Mouse (Mus musculus) thymus, adult 2 months (tissue): ENCODE data around the gene Ctsl. TPM values are rescaled to one million over a fixed set of nuclear protein-coding genes. Genes with fewer than 3 reads are reported as not detected.

Source experiments
- DNase-seq: peaks from one replicate; pipeline ENCODE4 v3.0.0; 2021
- H3K27ac ChIP-seq: fragments of 200-500 bp; 2 replicates; pipeline ENCODE4 v1.5.1; 2012; ENCODE audit warnings: low read length, control low read depth; ENCODE audit not compliant: control insufficient read depth, insufficient read depth
- H3K27me3 ChIP-seq: fragments of 200-500 bp; 2 replicates; pipeline ENCODE4 v1.6.1; 2012; ENCODE audit warnings: mild to moderate bottlenecking, low read length, moderate library complexity, mixed read lengths; ENCODE audit not compliant: control insufficient read depth, insufficient read depth
- H3K36me3 ChIP-seq: fragments of 200-500 bp; 2 replicates; pipeline ENCODE4 v1.6.1; 2012; ENCODE audit warnings: mild to moderate bottlenecking, low read length, moderate library complexity; ENCODE audit not compliant: control insufficient read depth, insufficient read depth
- H3K4me1 ChIP-seq: fragments of 200-500 bp; replicated peaks from 2 replicates; pipeline ENCODE4 v1.6.1; 2012; ENCODE audit warnings: low read length; ENCODE audit not compliant: control insufficient read depth, insufficient read depth
- H3K4me3 ChIP-seq: fragments of 200-500 bp; 2 replicates; pipeline ENCODE4 v1.5.1; 2012; ENCODE audit warnings: mild to moderate bottlenecking, low read length, control low read depth, moderate library complexity; ENCODE audit not compliant: control insufficient read depth, insufficient read depth
- CTCF ChIP-seq: fragments of 200-500 bp; IDR thresholded peaks from 2 replicates; pipeline ENCODE4 v1.5.1; 2012; ENCODE audit warnings: mild to moderate bottlenecking, control low read depth, low read length, moderate library complexity, borderline replicate concordance; ENCODE audit not compliant: control insufficient read depth, poor library complexity, insufficient read depth; ENCODE audit errors: extremely low read depth
- POLR2A ChIP-seq: fragments of 200-500 bp; IDR thresholded peaks from 2 replicates; pipeline ENCODE4 v1.6.1; 2012; ENCODE audit warnings: mild to moderate bottlenecking, low read length, control low read depth, moderate library complexity; ENCODE audit not compliant: control insufficient read depth, poor library complexity, insufficient read depth; ENCODE audit errors: extremely low read depth
- WGBS: fragments of 180-500 bp; shearing (Covaris S2); methylation state at CpG from one replicate; pipeline ENCODE4 v1.1.7; 2018; 5-methylcytosine and 5-hydroxymethylcytosine counted together
- polyA plus RNA-seq: library from polyadenylated mRNA; depleted of rRNA; stranded (reverse); fragments of >200 nt; gene quantifications from 2 replicates; pipeline ENCODE4 v1.2.3, GENCODE M21; 2012

Gene Ctsl
- polyA plus RNA-seq, 1 experiment = 586 TPM

GRCm38 (mm10) chr13:64399906-64400305 is 29.2 kb upstream of the Ctsl start:
- Histone ChIP-seq H3K27me3 (no peaks in the 10 kb centered on the region), H3K36me3 (no peaks in the 10 kb centered on the region), H3K4me3 (no peak overlapping the region), H3K4me1 (peaks cover 5% of the 10 kb centered on the region), H3K27ac (no peak overlapping the region)
- no peak for TF ChIP-seq CTCF
- TF ChIP-seq POLR2A = no peak
- 80% methylated on average over 3 of the region's 3 CpGs for WGBS
- DNase-seq = no peak

GRCm38 (mm10) chr13:64398065-64398464 is 27.4 kb upstream of the Ctsl start:
- TF ChIP-seq CTCF = no peak
- TF ChIP-seq POLR2A = no peak
- 95% methylated on average over 1 of the region's 1 CpGs for WGBS
- no peak overlapping the region for H3K27ac ChIP-seq

GRCm38 (mm10) chr13:64396979-64397378 is 26.3 kb upstream of the Ctsl start:
- no peak for TF ChIP-seq CTCF
- no peak for TF ChIP-seq POLR2A
- WGBS = 82% methylated on average over 8 of the region's 8 CpGs
- no peaks in the 10 kb centered on the region for H3K36me3 ChIP-seq
- no peaks in the 10 kb centered on the region for H3K27me3 ChIP-seq
- no peak overlapping the region for H3K27ac ChIP-seq
- H3K4me1 ChIP-seq = peaks cover 2% of the 10 kb centered on the region; the same call in 1 of the 2 replicates
- no peak overlapping the region for H3K4me3 ChIP-seq
- no peak for DNase-seq

More at GRCm38 (mm10) chr13:64398065-64398464, 27.4 kb upstream of the Ctsl start:
- Histone ChIP-seq H3K27me3 (no peaks in the 10 kb centered on the region), H3K4me1 (peaks cover 3% of the 10 kb centered on the region; the same call in 1 of the 2 replicates), H3K36me3 (no peaks in the 10 kb centered on the region), H3K4me3 (no peak overlapping the region)
- no peak for DNase-seq

- Histone ChIP-seq H3K27me3 (no peaks in the 10 kb centered on the region), H3K4me3 (no peak overlapping the region), H3K36me3 (no peaks in the 10 kb centered on the region), H3K27ac (no peak overlapping the region), H3K4me1 (no peaks in the 10 kb centered on the region)
- 86% methylated on average over 4 of the region's 4 CpGs for WGBS
- no peak for DNase-seq
- no peak for TF ChIP-seq CTCF
- TF ChIP-seq POLR2A = no peak
These were observed 17.7 kb upstream of the Ctsl start for GRCm38 (mm10) chr13:64388415-64388814.

GRCm38 (mm10) chr13:64386048-64386447 is 15.4 kb upstream of the Ctsl start:
- WGBS = 61% methylated on average over 2 of the region's 2 CpGs
- H3K36me3 ChIP-seq = no peaks in the 10 kb centered on the region
- DNase-seq = no peak
- TF ChIP-seq CTCF (no peak), POLR2A (no peak)
- H3K4me1 ChIP-seq = no peaks in the 10 kb centered on the region
- H3K27me3 ChIP-seq = no peaks in the 10 kb centered on the region
- peak overlapping the region; percentile 24; the same call in 1 of the 2 replicates for H3K27ac ChIP-seq
- H3K4me3 ChIP-seq = no peak overlapping the region

GRCm38 (mm10) chr13:64384937-64385336 is 14.2 kb upstream of the Ctsl start:
- no peaks in the 10 kb centered on the region for H3K27me3 ChIP-seq
- no peak for DNase-seq
- TF ChIP-seq POLR2A = no peak
- no peak for TF ChIP-seq CTCF
- 75% methylated on average over 3 of the region's 3 CpGs for WGBS
- H3K27ac ChIP-seq = no peak overlapping the region
- no peaks in the 10 kb centered on the region for H3K4me1 ChIP-seq
- no peaks in the 10 kb centered on the region for H3K36me3 ChIP-seq
- no peak overlapping the region for H3K4me3 ChIP-seq

GRCm38 (mm10) chr13:64380251-64380650 is 9.6 kb upstream of the Ctsl start:
- WGBS = 93% methylated on average over 2 of the region's 2 CpGs
- no peaks in the 10 kb centered on the region for H3K36me3 ChIP-seq
- no peak overlapping the region for H3K4me3 ChIP-seq
- no peaks in the 10 kb centered on the region for H3K4me1 ChIP-seq
- no peak for DNase-seq
- H3K27ac ChIP-seq = no peak overlapping the region
- TF ChIP-seq CTCF (no peak), POLR2A (no peak)
- no peaks in the 10 kb centered on the region for H3K27me3 ChIP-seq
